Mouse (Mus musculus) forebrain, embryonic 16.5 days (tissue): ENCODE data around the gene Tmc6. TPM values are rescaled to one million over a fixed set of nuclear protein-coding genes. Genes with fewer than 3 reads are reported as not detected.

Experiments used
- ATAC-seq: fragments of 200-750 bp; cut with Nextera tagmentation; 2 replicates; pipeline ENCODE4 v1.8.0; 2017; ENCODE audit warnings: mild to moderate bottlenecking, moderate library complexity
- H3K27ac ChIP-seq: fragments of 300-500 bp; sonication (generic); 2 replicates; pipeline ENCODE4 v1.5.1; 2014; ENCODE audit warnings: low read length, control low read depth
- H3K27me3 ChIP-seq: fragments of 300-500 bp; sonication (generic); replicated peaks from 2 replicates; pipeline ENCODE4 v1.6.1; 2014; ENCODE audit warnings: low read length; ENCODE audit not compliant: control insufficient read depth, insufficient read depth
- H3K36me3 ChIP-seq: fragments of 300-500 bp; sonication (generic); 2 replicates; pipeline ENCODE4 v1.6.1; 2014; ENCODE audit not compliant: control insufficient read depth, insufficient read depth
- H3K4me1 ChIP-seq: fragments of 300-500 bp; sonication (generic); replicated peaks from 2 replicates; pipeline ENCODE4 v1.6.1; 2014; ENCODE audit warnings: low read length; ENCODE audit not compliant: control insufficient read depth, insufficient read depth
- H3K4me2 ChIP-seq: fragments of 300-500 bp; sonication (generic); 2 replicates; pipeline ENCODE4 v1.6.1; 2014; ENCODE audit warnings: mild to moderate bottlenecking, low read length, control low read depth
- H3K4me3 ChIP-seq: fragments of 300-500 bp; sonication (generic); replicated peaks from 2 replicates; pipeline ENCODE4 v1.5.1; 2014; ENCODE audit warnings: mild to moderate bottlenecking, low read length, control low read depth
- H3K9ac ChIP-seq: fragments of 300-500 bp; sonication (generic); replicated peaks from 2 replicates; pipeline ENCODE4 v1.6.1; 2014; ENCODE audit warnings: low read depth, low read length, control low read depth
- H3K9me3 ChIP-seq: fragments of 300-500 bp; sonication (generic); 2 replicates; pipeline ENCODE4 v1.6.1; 2016; ENCODE audit warnings: low read length; ENCODE audit not compliant: control insufficient read depth
- WGBS: fragments of 180-500 bp; shearing (Covaris S2); extraction: QIAGEN DNeasy Blood & Tissue Kit; methylation state at CpG from one replicate; pipeline ENCODE4 v1.1.7; 2014; 5-methylcytosine and 5-hydroxymethylcytosine counted together
- polyA plus RNA-seq: library from polyadenylated mRNA; unstranded; fragments of >200 nt; fragmentation: Nextera tagmentation; extraction: Ambion mirVana; gene quantifications from 2 replicates; pipeline ENCODE4 v1.2.1, GENCODE M21; 2015

Tmc6 gene
- polyA plus RNA-seq, 1 experiment from 2014 or later = 3.3 TPM

- Histone ChIP-seq H3K4me1 (peaks cover 6% of the 10 kb centered on the region), H3K27me3 (no peaks in the 10 kb centered on the region), H3K4me3 (no peak overlapping the region), H3K9me3 (no peaks in the 10 kb centered on the region), H3K27ac (no peak overlapping the region), H3K4me2 (no peak overlapping the region), H3K9ac (no peak overlapping the region), H3K36me3 (peaks cover 4% of the 10 kb centered on the region)
- WGBS = 72% methylated on average over 20 of the region's 20 CpGs
- ATAC-seq = no peak
These were observed 13.0 kb downstream of the Tmc6 start for GRCm38 (mm10) chr11:117768725-117769682.

DNA sequence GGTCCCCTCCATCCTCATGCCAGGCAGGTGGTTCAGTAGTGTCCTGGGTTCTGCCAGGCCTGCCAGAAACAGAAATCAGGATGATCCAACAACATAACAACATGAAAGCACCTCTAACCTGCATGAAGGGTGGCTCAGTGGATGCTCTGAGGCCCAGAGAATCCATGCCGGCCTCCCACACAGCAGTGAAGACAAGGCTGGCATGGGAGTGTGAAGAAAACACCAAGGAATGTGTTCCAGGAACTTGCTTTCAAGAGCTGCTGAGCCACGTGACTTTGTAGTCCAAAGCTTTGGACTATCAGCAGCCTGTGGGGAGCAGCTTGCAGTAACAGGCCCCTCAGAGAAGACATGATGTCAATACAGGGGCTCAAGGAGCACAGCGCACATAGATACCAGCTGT, 15.7 kb downstream of the Tmc6 start:
- Histone ChIP-seq H3K36me3 (peaks cover 4% of the 10 kb centered on the region), H3K4me3 (no peak overlapping the region), H3K9ac (no peak overlapping the region), H3K4me2 (no peak overlapping the region), H3K27me3 (no peaks in the 10 kb centered on the region), H3K9me3 (no peaks in the 10 kb centered on the region), H3K4me1 (peaks cover 6% of the 10 kb centered on the region), H3K27ac (no peak overlapping the region)
- 87% methylated on average over 3 of the region's 3 CpGs for WGBS
- ATAC-seq = no peak

GRCm38 (mm10) chr11:117765361-117765760, 16.6 kb downstream of the Tmc6 start:
- WGBS = 84% methylated on average over 5 of the region's 5 CpGs
- Histone ChIP-seq H3K4me3 (no peak overlapping the region), H3K9ac (no peak overlapping the region), H3K4me1 (peaks cover 6% of the 10 kb centered on the region), H3K9me3 (no peaks in the 10 kb centered on the region), H3K27me3 (no peaks in the 10 kb centered on the region), H3K27ac (no peak overlapping the region), H3K36me3 (peaks cover 7% of the 10 kb centered on the region), H3K4me2 (no peak overlapping the region)
- no peak for ATAC-seq

DNA sequence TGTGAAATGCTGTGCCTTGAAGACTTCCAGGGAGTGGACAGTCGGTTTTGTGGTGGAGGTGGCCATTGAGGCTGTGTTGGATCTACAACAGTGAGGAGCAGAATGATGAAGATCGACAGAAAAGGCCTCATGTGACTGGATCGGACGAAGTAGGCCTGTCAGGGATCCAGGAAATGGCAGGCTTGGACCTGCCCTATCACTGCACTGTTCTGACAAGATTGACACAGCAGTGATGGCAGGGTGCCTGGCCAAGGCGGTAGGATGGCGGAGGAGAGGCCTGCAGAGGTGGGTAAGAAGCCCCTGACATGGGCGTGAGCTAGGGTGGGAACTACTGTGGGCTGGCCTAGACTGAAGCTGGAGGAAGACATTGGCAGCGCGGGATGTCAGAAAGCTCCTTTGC, 17.7 kb downstream of the Tmc6 start:
- 91% methylated on average over 9 of the region's 9 CpGs for WGBS
- Histone ChIP-seq H3K36me3 (peaks cover 13% of the 10 kb centered on the region), H3K4me2 (no peak overlapping the region), H3K9me3 (no peaks in the 10 kb centered on the region), H3K9ac (no peak overlapping the region), H3K27me3 (no peaks in the 10 kb centered on the region), H3K4me1 (peaks cover 1% of the 10 kb centered on the region), H3K27ac (no peak overlapping the region), H3K4me3 (no peak overlapping the region)
- ATAC-seq = no peak

DNA sequence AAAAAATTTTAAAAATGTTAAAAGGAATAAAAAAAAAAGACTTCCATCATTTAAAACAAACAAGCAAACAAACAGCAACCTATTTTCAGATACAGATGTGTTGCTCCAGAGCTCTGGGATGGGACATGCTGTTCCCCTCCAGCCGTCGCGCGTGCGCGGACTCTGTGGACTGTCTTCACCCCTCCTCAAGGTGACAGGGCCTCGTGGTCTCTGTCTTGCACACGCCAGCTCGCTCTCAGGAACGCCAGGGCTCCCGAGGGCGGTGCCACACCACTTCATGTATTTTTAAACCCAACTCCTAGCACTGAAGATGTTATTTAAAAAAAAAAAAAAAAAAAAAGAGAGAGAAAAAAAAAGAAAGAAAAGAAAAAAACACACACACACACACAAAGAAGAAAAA, 19.8 kb downstream of the Tmc6 start:
- H3K4me2 ChIP-seq = no peak overlapping the region
- no peaks in the 10 kb centered on the region for H3K4me1 ChIP-seq
- no peak overlapping the region for H3K27ac ChIP-seq
- peaks cover 27% of the 10 kb centered on the region for H3K36me3 ChIP-seq
- no peaks in the 10 kb centered on the region for H3K27me3 ChIP-seq
- no peak overlapping the region for H3K9ac ChIP-seq
- no peak overlapping the region for H3K4me3 ChIP-seq
- ATAC-seq = no peak
- 90% methylated on average over 12 of the region's 12 CpGs for WGBS
- no peaks in the 10 kb centered on the region for H3K9me3 ChIP-seq

DNA sequence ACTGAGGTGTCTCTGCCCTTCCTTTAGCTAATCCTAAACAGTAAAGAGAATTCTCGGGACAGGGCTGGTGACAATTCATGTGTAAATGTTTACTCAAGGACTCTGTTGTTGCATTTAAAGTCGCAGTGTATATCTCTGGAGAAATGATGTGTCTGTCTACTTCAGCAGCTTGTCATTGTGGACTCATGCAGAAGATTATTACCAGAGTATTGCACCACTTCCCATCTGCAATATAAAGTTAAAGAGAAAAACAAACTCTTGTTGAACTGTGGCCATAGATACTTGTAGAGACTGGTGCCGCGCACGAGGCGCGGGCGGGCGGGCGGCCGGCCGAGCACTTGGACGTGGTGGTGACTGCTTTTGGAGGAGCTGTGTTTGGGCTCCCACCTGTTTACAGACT, 20.2 kb downstream of the Tmc6 start:
- Histone ChIP-seq H3K4me2 (no peak overlapping the region), H3K36me3 (peaks cover 27% of the 10 kb centered on the region), H3K9ac (no peak overlapping the region), H3K4me3 (no peak overlapping the region), H3K27ac (no peak overlapping the region), H3K4me1 (no peaks in the 10 kb centered on the region), H3K27me3 (no peaks in the 10 kb centered on the region), H3K9me3 (no peaks in the 10 kb centered on the region)
- ATAC-seq = no peak
- WGBS = 93% methylated on average over 13 of the region's 13 CpGs

- WGBS = 87% methylated on average over 26 of the region's 26 CpGs
- Histone ChIP-seq H3K4me2 (no peak overlapping the region), H3K27ac (no peak overlapping the region), H3K27me3 (no peaks in the 10 kb centered on the region), H3K9me3 (no peaks in the 10 kb centered on the region), H3K36me3 (peaks cover 36% of the 10 kb centered on the region), H3K4me1 (no peaks in the 10 kb centered on the region), H3K4me3 (no peak overlapping the region), H3K9ac (no peak overlapping the region)
- no peak for ATAC-seq
These were observed 21.5 kb downstream of the Tmc6 start for GRCm38 (mm10) chr11:117760374-117761119.

GRCm38 (mm10) chr11:117759267-117759666, 22.7 kb downstream of the Tmc6 start:
- no peaks in the 10 kb centered on the region for H3K4me1 ChIP-seq
- H3K36me3 ChIP-seq = peaks cover 45% of the 10 kb centered on the region
- H3K9me3 ChIP-seq = no peaks in the 10 kb centered on the region
- WGBS = 93% methylated on average over 10 of the region's 10 CpGs
- H3K27me3 ChIP-seq = no peaks in the 10 kb centered on the region
- H3K4me3 ChIP-seq = no peak overlapping the region
- ATAC-seq = no peak
- H3K9ac ChIP-seq = no peak overlapping the region
- no peak overlapping the region for H3K4me2 ChIP-seq
- no peak overlapping the region for H3K27ac ChIP-seq

DNA sequence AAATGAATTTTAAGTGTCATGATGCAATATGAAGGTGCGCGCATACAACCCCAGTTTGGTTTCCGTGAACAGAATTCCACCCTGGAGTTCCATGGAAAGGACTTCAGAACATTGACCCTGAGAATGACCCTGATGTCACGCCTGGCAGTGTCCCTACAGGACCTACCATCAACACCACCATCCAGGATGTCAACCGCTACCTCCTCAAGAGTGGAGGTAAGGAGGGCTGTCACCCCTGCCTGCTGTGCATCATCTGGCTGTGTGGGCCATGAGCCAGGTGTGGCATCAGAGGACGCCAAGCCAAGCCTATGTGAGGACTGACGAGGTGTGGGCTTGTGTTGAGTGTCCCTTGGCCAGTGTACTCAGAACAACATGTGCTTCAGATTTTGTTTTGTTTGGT, 26.1 kb downstream of the Tmc6 start:
- Histone ChIP-seq H3K27me3 (no peaks in the 10 kb centered on the region), H3K4me1 (no peaks in the 10 kb centered on the region), H3K4me3 (no peak overlapping the region), H3K27ac (no peak overlapping the region), H3K9me3 (no peaks in the 10 kb centered on the region), H3K4me2 (no peak overlapping the region), H3K9ac (no peak overlapping the region), H3K36me3 (peaks cover 56% of the 10 kb centered on the region)
- ATAC-seq = no peak
- WGBS = 92% methylated on average over 7 of the region's 7 CpGs
